Mouse (Mus musculus) left cerebral cortex, adult 8-10 months (tissue): ENCODE results near the gene Abcf3. TPM values are rescaled to one million over a fixed set of nuclear protein-coding genes. Genes with fewer than 3 reads are reported as not detected.

Experiments
- DNase-seq, 2 experiments: peaks; one replicate each; pipeline ENCODE4 v3.0.0; 2022; ENCODE audit warnings: low spot score in 2 of 2
- total RNA-seq, 4 experiments: library from RNA; stranded (reverse); gene quantifications; 2 replicates each; pipeline ENCODE4 v1.2.4; 2022

The Abcf3 gene
- 100 to 1,000 TPM; 102 to 130 (median 119) TPM for total RNA-seq

- DNase-seq = peak; percentile 84 to 99
Observed at GRCm38 (mm10) chr16:20548096-20548948, at the start of gene Abcf3. Gene Abcf3 (plus strand): TSS chr16:20548577.

DNA sequence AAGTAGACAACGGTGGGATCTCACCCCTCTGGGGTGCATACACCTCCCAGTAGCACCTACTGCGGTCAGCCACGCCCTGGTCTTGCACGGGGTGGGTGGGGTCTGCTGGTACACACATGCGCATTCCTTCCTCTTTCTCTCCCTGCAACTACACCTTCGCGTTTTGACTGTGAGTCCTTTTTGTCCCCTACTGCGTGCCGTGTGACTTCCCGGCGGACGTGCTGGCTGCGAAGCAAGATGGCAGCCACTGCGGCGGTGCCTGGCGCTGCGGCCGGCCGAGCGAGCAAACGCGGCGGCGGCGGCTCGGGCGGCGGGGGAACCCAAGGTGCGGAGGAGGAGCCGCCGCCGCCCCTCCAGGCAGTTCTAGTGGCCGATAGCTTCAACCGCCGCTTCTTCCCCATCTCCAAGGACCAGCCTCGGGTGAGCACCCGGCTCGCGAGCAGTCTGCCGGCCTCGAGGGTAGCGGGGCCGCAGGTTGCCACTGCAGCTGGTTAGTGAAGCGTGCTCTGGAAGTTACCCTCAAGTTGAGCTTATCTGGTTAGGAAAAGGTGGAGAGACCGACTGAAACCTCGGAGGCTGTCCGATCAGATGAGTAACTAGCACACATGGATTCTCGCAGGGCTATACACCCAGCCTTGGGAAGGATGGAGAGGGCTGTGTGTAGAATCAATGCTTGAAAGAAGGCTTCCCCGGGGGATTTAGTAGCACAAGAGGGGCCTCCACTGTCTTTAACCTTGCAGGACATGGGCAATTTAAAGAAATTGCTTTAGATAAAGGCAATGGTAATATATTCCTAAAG lies 49.5 kb upstream of the Abcf3 start, which contains the start of gene Eif2b5:
Gene Eif2b5 (plus strand): TSS at position 141 of the 799 bp plus-strand sequence.
- peak; percentile 92 to 94 for DNase-seq

- peak in 1 of 2 experiments; percentile 57 for DNase-seq
Observed at GRCm38 (mm10) chr16:20506000-20506399, 42.4 kb upstream of the Abcf3 start.

GRCm38 (mm10) chr16:20509349-20509748 lies 39.0 kb upstream of the Abcf3 start:
- no peak for DNase-seq

DNA sequence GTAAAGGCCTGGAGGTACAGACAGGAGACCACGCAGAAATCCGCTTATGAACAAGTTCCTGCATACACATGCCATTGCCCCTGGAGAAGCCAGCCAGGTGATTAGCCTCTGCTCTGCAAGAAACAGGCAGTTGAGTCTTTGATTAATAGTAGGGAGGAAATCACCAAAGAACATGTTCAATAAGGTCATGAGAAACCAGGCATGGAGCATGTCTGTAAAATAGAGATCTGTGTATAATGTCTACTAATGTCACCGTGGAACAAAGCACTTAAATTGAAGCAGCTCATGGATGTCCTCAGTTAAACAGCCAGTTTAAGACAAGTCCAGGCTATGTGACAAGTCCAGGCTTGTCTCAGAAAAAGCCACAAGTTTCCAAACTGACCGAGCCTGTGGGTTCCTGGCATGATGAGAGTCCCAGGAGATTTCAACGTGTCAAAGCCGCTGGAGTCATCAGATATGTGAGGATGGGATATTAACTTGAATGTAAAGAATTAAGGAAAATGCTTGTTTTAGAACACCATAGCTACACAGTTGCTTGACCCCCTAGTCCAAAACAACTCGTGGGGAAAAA lies 37.0 kb upstream of the Abcf3 start:
- no peak for DNase-seq

DNA sequence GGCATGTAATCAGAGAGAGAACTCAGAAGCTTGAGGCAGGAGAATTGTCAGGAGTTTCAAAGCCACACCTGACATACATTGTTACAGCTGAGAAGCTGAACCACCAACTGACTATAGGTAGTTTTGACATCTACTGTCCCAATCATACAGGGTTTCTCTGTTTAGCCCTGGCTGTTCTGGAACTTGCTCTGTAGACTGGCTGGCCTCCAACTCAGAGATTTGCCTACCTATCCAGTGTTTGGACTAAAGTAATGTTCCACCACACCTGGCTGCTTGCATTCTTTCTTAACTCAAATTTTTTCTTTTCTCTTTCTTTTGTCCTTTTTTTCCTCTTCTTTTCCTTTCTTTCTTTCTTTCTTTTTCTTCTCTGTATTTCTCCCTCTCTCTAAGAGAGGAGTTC lies 32.3 kb upstream of the Abcf3 start:
- no peak for DNase-seq

- DNase-seq = peak; percentile 62 to 85
Observed at GRCm38 (mm10) chr16:20516726-20517201, 31.6 kb upstream of the Abcf3 start, which contains the start of gene Dvl3. Gene Dvl3 (plus strand): TSS chr16:20516982.

DNA sequence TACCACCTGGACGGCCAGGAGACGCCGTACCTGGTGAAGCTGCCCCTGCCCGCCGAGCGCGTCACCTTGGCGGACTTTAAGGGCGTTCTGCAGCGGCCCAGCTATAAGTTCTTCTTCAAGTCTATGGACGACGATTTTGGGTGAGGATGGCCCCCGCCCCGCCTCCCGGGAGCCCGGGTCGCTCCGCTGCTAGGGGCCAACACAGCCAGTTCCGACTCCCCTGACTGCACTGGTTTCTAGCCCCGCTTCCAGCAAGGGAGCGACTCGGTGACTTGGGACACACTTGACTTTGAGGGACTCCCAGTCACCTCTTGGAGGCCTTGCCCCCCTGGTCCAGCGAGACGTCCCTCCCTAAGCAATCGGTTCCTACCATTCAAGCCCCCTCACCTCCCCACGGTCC lies 31.2 kb upstream of the Abcf3 start:
- DNase-seq = no peak

DNA sequence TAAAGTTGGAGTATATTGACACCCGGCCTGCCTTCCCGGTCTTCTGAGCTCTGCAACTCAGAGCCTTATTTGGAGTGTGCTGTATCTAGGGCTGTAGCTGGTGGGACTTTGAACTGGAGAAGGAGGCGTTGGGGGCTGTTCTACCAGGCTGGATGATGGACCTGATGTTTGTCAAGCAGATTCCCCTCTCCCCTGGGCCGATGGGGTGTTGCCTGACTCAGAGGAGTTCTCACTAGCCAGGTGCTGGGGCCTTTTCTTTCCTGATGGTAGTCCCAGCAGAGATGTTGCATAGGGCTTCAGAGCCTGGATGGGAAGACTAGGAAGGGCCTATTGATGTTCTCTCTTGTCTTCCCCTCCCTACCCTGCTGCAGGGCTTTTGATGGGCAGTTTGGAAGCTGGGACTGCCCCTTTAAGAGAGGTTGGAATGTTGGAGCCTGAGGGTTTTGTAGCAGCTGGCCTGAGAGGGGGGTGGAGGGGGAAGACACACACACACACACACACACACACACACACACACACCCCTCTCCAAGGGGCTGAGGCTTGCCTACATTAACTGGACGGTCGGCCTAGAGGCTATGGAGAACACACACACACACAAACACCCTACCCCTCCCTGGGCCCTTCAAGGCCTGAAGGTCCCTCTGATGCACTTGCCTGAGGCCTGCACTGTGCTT lies 30.5 kb upstream of the Abcf3 start:
- no peak for DNase-seq

DNA sequence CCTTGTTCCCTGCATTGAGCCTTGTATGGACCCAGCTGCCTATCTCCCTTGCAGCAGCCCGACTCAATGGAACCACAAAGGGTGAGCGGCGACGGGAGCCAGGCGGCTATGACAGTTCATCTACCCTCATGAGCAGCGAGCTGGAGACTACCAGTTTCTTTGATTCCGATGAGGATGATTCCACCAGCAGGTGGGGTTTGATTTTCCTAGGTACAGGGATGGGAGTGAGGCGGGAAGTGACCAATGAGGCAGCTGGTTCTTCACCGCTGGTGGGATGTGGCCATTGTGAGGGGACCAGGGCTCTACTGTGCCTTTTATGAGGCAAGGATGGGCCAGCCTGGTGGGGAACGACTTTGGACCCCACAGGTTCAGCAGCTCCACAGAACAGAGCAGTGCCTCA lies 24.5 kb upstream of the Abcf3 start:
- DNase-seq = no peak

GRCm38 (mm10) chr16:20528779-20529178 lies 19.6 kb upstream of the Abcf3 start:
- no peak for DNase-seq

DNA sequence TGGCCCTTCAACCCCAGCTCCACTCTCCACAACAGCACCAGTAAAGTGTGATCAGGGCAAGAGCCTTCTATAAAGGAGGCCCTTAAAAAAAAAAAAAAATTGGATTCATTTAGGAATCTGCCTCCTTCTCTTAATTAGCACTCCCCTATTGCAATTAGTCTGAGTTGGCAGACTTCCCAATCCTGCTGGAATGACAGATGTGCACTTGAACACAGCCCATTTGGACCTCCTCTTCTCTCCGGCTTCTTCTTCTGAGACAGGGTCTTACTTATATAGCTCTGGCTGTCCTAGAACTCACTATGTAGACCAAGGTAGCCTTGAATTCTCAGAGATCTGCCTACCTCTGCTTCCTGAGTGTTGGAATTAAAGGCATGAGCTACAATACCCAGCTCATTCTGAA lies 19.0 kb upstream of the Abcf3 start:
- no peak for DNase-seq

DNA sequence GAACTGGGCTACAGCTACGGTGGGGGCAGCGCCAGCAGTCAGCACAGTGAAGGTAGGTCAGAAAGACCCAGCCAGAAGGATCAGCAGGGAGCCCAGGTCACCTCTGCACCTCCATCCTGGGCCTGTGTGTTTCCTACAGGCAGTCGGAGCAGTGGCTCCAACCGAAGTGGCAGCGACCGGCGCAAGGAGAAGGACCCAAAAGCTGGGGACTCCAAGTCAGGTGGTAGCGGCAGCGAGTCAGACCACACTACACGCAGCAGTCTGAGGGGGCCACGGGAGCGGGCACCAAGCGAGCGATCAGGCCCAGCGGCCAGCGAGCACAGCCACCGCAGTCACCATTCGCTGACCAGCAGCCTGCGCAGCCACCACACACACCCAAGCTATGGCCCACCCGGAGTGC lies 17.4 kb upstream of the Abcf3 start:
- DNase-seq = no peak

- no peak for DNase-seq
Observed at GRCm38 (mm10) chr16:20534617-20535295, 13.6 kb upstream of the Abcf3 start.

DNA sequence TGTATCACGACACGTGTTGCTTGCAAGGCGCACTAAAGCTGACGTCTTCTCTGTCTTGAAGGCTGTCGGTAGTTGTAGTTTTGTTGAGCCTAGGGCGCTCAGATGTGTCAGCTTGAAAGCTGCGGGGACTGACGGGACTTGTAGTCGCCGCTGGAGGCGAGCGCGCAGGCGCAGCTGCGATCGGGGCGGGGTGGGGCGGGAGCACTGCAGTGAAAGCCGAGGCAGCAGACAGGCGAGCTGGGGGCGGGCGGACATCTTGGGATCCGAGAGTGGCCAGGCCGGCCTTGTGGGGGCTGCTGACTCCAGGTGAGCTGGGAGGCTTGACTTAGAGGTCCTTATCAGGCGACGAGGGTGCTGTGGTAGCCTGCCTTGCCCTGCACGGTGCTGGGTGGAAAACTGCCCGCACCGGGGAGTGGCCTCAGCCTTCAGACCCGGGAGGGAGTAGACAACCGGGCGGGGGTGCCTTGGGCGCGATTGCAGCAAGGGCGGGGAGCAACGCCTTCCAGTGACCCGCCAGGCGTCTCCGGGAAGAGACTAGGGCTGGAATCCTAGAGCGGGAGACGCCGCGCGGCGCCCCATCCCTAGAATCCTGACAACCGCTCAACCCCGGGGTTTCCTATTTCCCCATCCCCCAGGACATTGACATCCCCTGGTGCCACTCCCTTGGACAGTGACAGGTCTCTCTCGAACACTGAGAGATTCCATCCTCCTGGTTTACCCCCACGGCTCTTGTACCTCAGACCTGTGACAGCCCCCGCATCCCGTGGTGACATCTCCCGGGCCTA lies 12.9 kb upstream of the Abcf3 start, which contains the start of gene Ap2m1:
Gene Ap2m1 (plus strand): TSS at position 183 of the 785 bp plus-strand sequence.
- DNase-seq = peak; percentile 75 to 98

DNA sequence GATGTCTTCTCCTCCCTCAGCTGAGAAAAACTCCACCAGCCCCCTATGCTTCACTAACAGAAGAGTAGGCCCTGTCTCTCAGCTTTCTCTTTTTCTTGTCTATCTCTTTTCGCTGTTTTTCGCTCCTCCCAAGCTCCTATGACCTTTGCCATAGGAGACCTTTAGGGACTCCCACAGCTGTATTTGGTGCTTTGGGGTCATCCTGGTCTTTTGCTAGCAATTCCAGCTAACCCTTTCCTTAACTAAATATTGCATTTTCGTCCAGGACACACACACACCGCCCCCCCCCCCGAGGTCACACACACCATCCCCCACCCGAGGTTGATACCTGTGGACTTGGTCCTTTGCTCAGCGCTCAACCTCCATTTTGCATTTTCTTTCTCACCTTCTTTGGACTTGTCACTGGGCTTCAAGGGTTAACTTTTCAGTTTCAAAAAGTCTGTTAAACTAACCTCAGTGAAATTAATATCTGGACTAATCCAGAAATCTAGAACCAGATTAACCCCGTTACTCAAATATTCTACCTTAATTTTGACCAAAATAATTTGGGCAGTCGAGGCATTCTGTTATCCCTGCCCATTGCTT lies 12.2 kb upstream of the Abcf3 start:
- DNase-seq = no peak

- no peak for DNase-seq
Observed at GRCm38 (mm10) chr16:20537071-20537471, 11.3 kb upstream of the Abcf3 start.

GRCm38 (mm10) chr16:20537601-20538320 lies 10.6 kb upstream of the Abcf3 start:
- DNase-seq = no peak

GRCm38 (mm10) chr16:20539649-20540048 lies 8.7 kb upstream of the Abcf3 start:
- DNase-seq = no peak
